Mouse (Mus musculus) kidney, postnatal 0 days (tissue): Measurements from ENCODE around the gene C530008M17Rik. TPM values are rescaled to one million over a fixed set of nuclear protein-coding genes. Genes with fewer than 3 reads are reported as not detected.

ENCODE experiments used
- ATAC-seq: fragments of 200-750 bp; cut with Nextera tagmentation; replicated peaks from 2 replicates; pipeline ENCODE4 v1.8.0; 2017; ENCODE audit warnings: low read depth, moderate number of reproducible peaks, moderate TSS enrichment, moderate library complexity; ENCODE audit not compliant: low FRiP score
- DNase-seq: peaks from one replicate; pipeline ENCODE4 v3.0.0-alpha.2; 2016; ENCODE audit warnings: low spot score
- H3K27ac ChIP-seq: fragments of 300-500 bp; sonication (generic); 2 replicates; pipeline ENCODE4 v1.5.1; 2014; ENCODE audit warnings: mild to moderate bottlenecking
- H3K27me3 ChIP-seq: fragments of 300-500 bp; sonication (generic); 2 replicates; pipeline ENCODE4 v1.6.1; 2014; ENCODE audit warnings: low read length, mixed read lengths; ENCODE audit not compliant: insufficient read depth
- H3K36me3 ChIP-seq: fragments of 300-500 bp; sonication (generic); 2 replicates; pipeline ENCODE4 v1.6.1; 2014; ENCODE audit warnings: low read length, mixed read lengths; ENCODE audit not compliant: insufficient read depth
- H3K4me1 ChIP-seq: fragments of 300-500 bp; sonication (generic); replicated peaks from 2 replicates; pipeline ENCODE4 v1.6.1; 2014; ENCODE audit warnings: antibody characterized with exemption, low read length, mixed read lengths; ENCODE audit not compliant: insufficient read depth
- H3K4me2 ChIP-seq: fragments of 300-500 bp; sonication (generic); 2 replicates; pipeline ENCODE4 v1.6.1; 2014; ENCODE audit warnings: mild to moderate bottlenecking, low read length, moderate library complexity, mixed read lengths
- H3K4me3 ChIP-seq: fragments of 300-500 bp; sonication (generic); replicated peaks from 2 replicates; pipeline ENCODE4 v1.5.1; 2014; ENCODE audit warnings: low read depth, low read length
- H3K9ac ChIP-seq: fragments of 300-500 bp; sonication (generic); 2 replicates; pipeline ENCODE4 v1.6.1; 2014; ENCODE audit warnings: low read depth, low read length
- H3K9me3 ChIP-seq: fragments of 300-500 bp; sonication (generic); replicated peaks from 2 replicates; pipeline ENCODE4 v1.6.1; 2016; ENCODE audit warnings: low read length, inconsistent platforms, mixed read lengths
- CTCF ChIP-seq: IDR thresholded peaks from 2 replicates; pipeline ENCODE4 v1.5.1; 2016; ENCODE audit warnings: antibody characterized with exemption, low read depth, mild to moderate bottlenecking, moderate library complexity
- WGBS: fragments of 180-500 bp; shearing (Covaris S2); extraction: QIAGEN DNeasy Blood & Tissue Kit; methylation state at CpG from one replicate; pipeline ENCODE4 v1.1.7; 2014; 5-methylcytosine and 5-hydroxymethylcytosine counted together
- polyA plus RNA-seq: library from polyadenylated mRNA; unstranded; fragments of >200 nt; fragmentation: Nextera tagmentation; extraction: Ambion mirVana; gene quantifications from 2 replicates; pipeline ENCODE4 v1.2.1, GENCODE M21; 2015

The C530008M17Rik gene
- 6.8 and 8.1 TPM in 2 replicates for polyA plus RNA-seq

DNA sequence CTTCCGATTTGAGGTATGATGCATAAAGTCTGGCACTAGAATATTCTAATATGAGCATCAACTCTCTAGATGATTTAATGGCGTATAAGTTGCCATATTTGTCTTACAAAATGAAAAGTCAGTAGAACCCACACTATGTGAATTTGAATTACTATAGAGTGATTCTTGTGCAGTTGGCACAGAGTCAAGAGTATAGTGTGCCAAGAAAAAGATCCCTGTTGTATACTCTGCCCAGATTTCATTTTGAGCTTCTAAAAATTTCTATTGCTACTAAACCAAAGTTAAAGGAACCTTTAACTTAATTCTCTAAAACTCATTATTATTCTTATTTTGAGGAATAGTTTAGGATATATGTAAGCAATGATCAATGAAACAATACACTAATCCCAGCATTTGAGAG lies at the start of gene C530008M17Rik:
C530008M17Rik (plus strand) TSS at position 301 of the 400 bp plus-strand sequence.
- ATAC-seq, result no peak
- DNase-seq, result no peak
- H3K27ac ChIP-seq, result peak within 1 kb of the TSS; percentile 68; the same call in 1 of the 2 replicates
- peak within 1 kb of the TSS; percentile 78 for H3K4me3 ChIP-seq
- H3K9me3 ChIP-seq, result no peaks in the 10 kb centered on the region
- TF ChIP-seq CTCF, result no peak
- no peaks in the 10 kb centered on the region for H3K4me1 ChIP-seq
- H3K4me2 ChIP-seq, result peak within 1 kb of the TSS; percentile 99
- WGBS, result 93% methylated on average over 2 of the region's 2 CpGs
- peak within 1 kb of the TSS; percentile 79 for H3K9ac ChIP-seq
- H3K36me3 ChIP-seq, result no peaks in the 10 kb centered on the region
- 0 out of 2 replicates have a peak, but pooled peaks cover 4% of the 10 kb centered on the region for H3K27me3 ChIP-seq

- WGBS, result 94% methylated on average over 8 of the region's 8 CpGs
- TF ChIP-seq CTCF, result no peak
- ATAC-seq, result no peak
These were observed 46.5 kb upstream of the C530008M17Rik start for GRCm38 (mm10) chr5:76609702-76610370.

GRCm38 (mm10) chr5:76612867-76613499 lies 43.3 kb upstream of the C530008M17Rik start:
- Histone ChIP-seq H3K36me3 (peaks cover 41% of the 10 kb centered on the region; the same call in 1 of the 2 replicates), H3K4me2 (no peak overlapping the region), H3K27ac (no peak overlapping the region), H3K9me3 (no peaks in the 10 kb centered on the region), H3K4me3 (no peak overlapping the region), H3K4me1 (no peaks in the 10 kb centered on the region), H3K27me3 (no peaks in the 10 kb centered on the region), H3K9ac (no peak overlapping the region)
- ATAC-seq (no peak), DNase-seq (no peak)
- no peak for TF ChIP-seq CTCF
- WGBS, result 83% methylated on average over 6 of the region's 6 CpGs

More at GRCm38 (mm10) chr5:76609702-76610370, 46.5 kb upstream of the C530008M17Rik start:
- H3K4me2 ChIP-seq, result no peak overlapping the region
- no peaks in the 10 kb centered on the region for H3K27me3 ChIP-seq
- H3K4me3 ChIP-seq, result no peak overlapping the region
- H3K9ac ChIP-seq, result no peak overlapping the region
- H3K36me3 ChIP-seq, result peaks cover 34% of the 10 kb centered on the region; the same call in 1 of the 2 replicates
- no peak overlapping the region for H3K27ac ChIP-seq
- H3K9me3 ChIP-seq, result no peaks in the 10 kb centered on the region
- DNase-seq, result no peak
- H3K4me1 ChIP-seq, result no peaks in the 10 kb centered on the region

DNA sequence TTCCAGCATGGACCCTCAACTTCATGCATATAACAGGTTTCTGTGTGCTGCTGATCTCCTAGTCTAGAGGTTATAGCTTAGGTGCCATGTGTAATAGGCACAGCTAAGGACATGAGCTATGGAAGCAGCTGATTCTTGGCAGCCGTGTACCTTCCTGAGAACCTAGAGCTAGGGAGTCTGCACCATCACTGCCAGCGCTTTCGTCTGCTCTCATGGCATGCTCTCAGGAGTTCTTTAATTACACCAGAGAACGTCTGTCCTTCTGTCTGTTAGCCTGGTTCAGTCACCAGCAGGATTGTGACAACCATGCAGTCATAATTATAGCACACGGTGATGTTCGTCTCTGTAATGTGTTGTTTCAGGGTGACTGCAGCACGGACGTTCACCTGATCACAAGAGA lies 41.0 kb upstream of the C530008M17Rik start:
- peaks cover 36% of the 10 kb centered on the region; the same call in 1 of the 2 replicates for H3K36me3 ChIP-seq
- TF ChIP-seq CTCF, result no peak
- no peaks in the 10 kb centered on the region for H3K9me3 ChIP-seq
- ATAC-seq (no peak), DNase-seq (no peak)
- whole genome bisulfite sequencing, result 93% methylated on average over 8 of the region's 8 CpGs
- H3K4me1 ChIP-seq, result no peaks in the 10 kb centered on the region
- H3K27ac ChIP-seq, result no peak overlapping the region
- H3K27me3 ChIP-seq, result no peaks in the 10 kb centered on the region
- H3K9ac ChIP-seq, result no peak overlapping the region
- no peak overlapping the region for H3K4me2 ChIP-seq
- H3K4me3 ChIP-seq, result no peak overlapping the region

DNA sequence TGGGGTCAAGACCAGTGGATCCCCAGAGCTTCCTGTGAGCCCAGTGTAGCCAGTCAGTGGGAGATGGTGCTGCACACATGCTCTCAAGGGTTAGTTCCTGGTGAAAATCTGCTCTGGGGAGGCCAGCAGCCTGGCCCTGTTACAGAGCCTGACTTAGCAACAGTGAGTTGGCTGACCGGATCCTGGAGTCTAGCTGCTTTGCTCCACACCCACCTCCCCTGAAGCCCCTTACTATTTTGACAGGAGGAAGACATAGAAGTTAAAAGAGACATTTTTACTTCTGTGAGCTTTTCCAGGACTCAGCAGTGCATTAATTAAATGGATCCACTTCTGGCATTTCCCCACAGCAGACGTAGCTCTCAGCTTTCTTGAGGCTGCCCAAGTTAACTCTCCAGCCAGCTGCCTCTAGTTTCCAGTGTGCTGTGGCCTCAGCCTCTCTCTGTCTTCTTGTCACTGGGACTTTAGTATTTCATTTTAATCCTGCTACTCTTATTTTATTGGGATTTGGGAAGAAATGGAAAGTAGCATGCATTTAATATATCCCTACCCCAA lies 40.0 kb upstream of the C530008M17Rik start:
- Histone ChIP-seq H3K4me3 (no peak overlapping the region), H3K9me3 (no peaks in the 10 kb centered on the region), H3K4me2 (no peak overlapping the region), H3K4me1 (no peaks in the 10 kb centered on the region), H3K36me3 (peaks cover 30% of the 10 kb centered on the region; the same call in 1 of the 2 replicates), H3K27ac (no peak overlapping the region), H3K27me3 (no peaks in the 10 kb centered on the region), H3K9ac (no peak overlapping the region)
- WGBS, result 76% methylated on average over 2 of the region's 2 CpGs
- no peak for DNase-seq
- no peak for ATAC-seq
- no peak for TF ChIP-seq CTCF

- H3K4me1 ChIP-seq, result no peaks in the 10 kb centered on the region
- H3K27ac ChIP-seq, result no peak overlapping the region
- no peak overlapping the region for H3K4me3 ChIP-seq
- H3K9me3 ChIP-seq, result no peaks in the 10 kb centered on the region
- no peak for TF ChIP-seq CTCF
- no peak for DNase-seq
- H3K27me3 ChIP-seq, result no peaks in the 10 kb centered on the region
- 85% methylated on average over 7 of the region's 7 CpGs for WGBS
- ATAC-seq, result no peak
- no peak overlapping the region for H3K4me2 ChIP-seq
- H3K9ac ChIP-seq, result no peak overlapping the region
- H3K36me3 ChIP-seq, result peaks cover 24% of the 10 kb centered on the region; the same call in 1 of the 2 replicates
These were observed 37.6 kb upstream of the C530008M17Rik start for GRCm38 (mm10) chr5:76618750-76619149.
